Mouse (Mus musculus) bone marrow macrophage, adult 2 months (primary cell): ENCODE measurements around the gene Fbrs.
"Not testable (repeated sequence)": the region's sequence is repeated elsewhere in the genome, so short reads cannot be mapped to it uniquely, and the experiment has no call there.

ENCODE experiments used
- CTCF ChIP-seq: IDR thresholded peaks from 2 replicates; pipeline ENCODE4 v1.5.1; 2012; ENCODE audit warnings: low read depth, mild to moderate bottlenecking, low read length, moderate library complexity
- POLR2A ChIP-seq: IDR thresholded peaks from 2 replicates; pipeline ENCODE4 v1.6.1; 2012; ENCODE audit warnings: mild to moderate bottlenecking, low read depth, low read length, borderline replicate concordance

DNA sequence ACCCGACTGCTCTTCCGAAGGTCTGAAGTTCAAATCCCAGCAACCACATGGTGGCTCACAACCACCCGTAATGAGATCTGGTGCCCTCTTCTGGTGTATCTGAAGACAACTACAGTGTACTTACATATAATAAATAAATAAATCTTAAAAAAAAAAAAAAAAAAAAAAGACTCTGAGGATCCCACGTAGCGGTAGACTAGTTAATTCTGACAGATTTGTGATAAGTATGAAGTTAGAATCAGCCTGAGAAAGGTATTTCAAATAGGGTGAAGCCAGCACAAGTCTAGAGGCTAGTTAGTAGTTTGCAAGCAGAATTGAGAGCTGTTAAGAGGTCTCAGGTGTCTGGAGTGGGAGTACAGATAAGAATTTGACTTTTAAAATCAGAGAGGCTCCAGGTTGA, 9.4 kb downstream of the Fbrs start:
- TF ChIP-seq POLR2A, CTCF: not testable (repeated sequence)
